Mouse (Mus musculus): ENCODE data around the gene Plxnb1. TPM values are rescaled to one million over a fixed set of nuclear protein-coding genes. Genes with fewer than 3 reads are reported as not detected.
A peak's percentile ranks its signal among the peaks of the same experiment; 100 is the strongest.
"Not testable (repeated sequence)": the region's sequence is repeated elsewhere in the genome, so short reads cannot be mapped to it uniquely, and the experiment has no call there.

Gene Plxnb1
- polyA plus RNA-seq, 1 experiment from 2014 or later: 6.3 TPM

- H3K4me2 ChIP-seq (ENCODE audit: low read depth, low read length): no peak overlapping the region
- no peaks in the 10 kb centered on the region for H3K36me3 ChIP-seq (ENCODE audit: control insufficient read depth, insufficient read depth)
- no peak overlapping the region for H3K27ac ChIP-seq (ENCODE audit: low read length)
- no peak overlapping the region for H3K4me3 ChIP-seq (ENCODE audit: low read depth, low read length)
- no peaks in the 10 kb centered on the region for H3K9me3 ChIP-seq (replicated peaks; ENCODE audit: control insufficient read depth, low read length)
- H3K27me3 ChIP-seq (ENCODE audit: control insufficient read depth, insufficient read depth, low read depth, low read length): no peaks in the 10 kb centered on the region
- 0 out of 2 replicates have a peak, but pooled peaks have one; percentile 9 for ATAC-seq (ENCODE audit: low read depth)
- H3K9ac ChIP-seq (ENCODE audit: low read depth, low read length): no peak overlapping the region
- WGBS (ENCODE audit: insufficient replicate concordance): 64% methylated on average over 4 of the region's 4 CpGs
- no peaks in the 10 kb centered on the region for H3K4me1 ChIP-seq (ENCODE audit: control insufficient read depth, low read depth, low read length)
Measured at GRCm38 (mm10) chr9:109127076-109127475, 31.9 kb downstream of the Plxnb1 start.

GRCm38 (mm10) chr9:109128211-109128610 is 33.0 kb downstream of the Plxnb1 start:
- Histone ChIP-seq H3K36me3 (ENCODE audit: control insufficient read depth, insufficient read depth) (no peaks in the 10 kb centered on the region), H3K4me3 (ENCODE audit: low read depth, low read length) (no peak overlapping the region), H3K4me1 (ENCODE audit: control insufficient read depth, low read depth, low read length) (no peaks in the 10 kb centered on the region), H3K27ac (ENCODE audit: low read length) (no peak overlapping the region), H3K27me3 (ENCODE audit: control insufficient read depth, insufficient read depth, low read depth, low read length) (no peaks in the 10 kb centered on the region), H3K9ac (ENCODE audit: low read depth, low read length) (no peak overlapping the region), H3K9me3 (replicated peaks; ENCODE audit: control insufficient read depth, low read length) (no peaks in the 10 kb centered on the region), H3K4me2 (ENCODE audit: low read depth, low read length) (no peak overlapping the region)
- 29% methylated on average over 3 of the region's 3 CpGs for WGBS (ENCODE audit: insufficient replicate concordance)
- ATAC-seq (ENCODE audit: low read depth): no peak

- ATAC-seq (ENCODE audit: low read depth): no peak
- WGBS (ENCODE audit: insufficient replicate concordance): 75% methylated on average over 5 of the region's 5 CpGs
Measured at GRCm38 (mm10) chr9:109130076-109130475, 34.9 kb downstream of the Plxnb1 start.

GRCm38 (mm10) chr9:109140414-109140813 is 45.2 kb downstream of the Plxnb1 start:
- H3K4me1 ChIP-seq (ENCODE audit: control insufficient read depth, low read depth, low read length); H3K4me3 ChIP-seq (ENCODE audit: low read depth, low read length); H3K9ac ChIP-seq (ENCODE audit: low read depth, low read length); ATAC-seq (ENCODE audit: low read depth); H3K27me3 ChIP-seq (ENCODE audit: control insufficient read depth, insufficient read depth, low read depth, low read length); H3K36me3 ChIP-seq (ENCODE audit: control insufficient read depth, insufficient read depth); H3K9me3 ChIP-seq (replicated peaks; ENCODE audit: control insufficient read depth, low read length); H3K27ac ChIP-seq (ENCODE audit: low read length); H3K4me2 ChIP-seq (ENCODE audit: low read depth, low read length): not testable (repeated sequence)
- 54% methylated on average over 4 of the region's 4 CpGs for WGBS (ENCODE audit: insufficient replicate concordance)

More at GRCm38 (mm10) chr9:109130076-109130475, 34.9 kb downstream of the Plxnb1 start:
- Histone ChIP-seq H3K4me1 (ENCODE audit: control insufficient read depth, low read depth, low read length) (no peaks in the 10 kb centered on the region), H3K27me3 (ENCODE audit: control insufficient read depth, insufficient read depth, low read depth, low read length) (no peaks in the 10 kb centered on the region), H3K36me3 (ENCODE audit: control insufficient read depth, insufficient read depth) (no peaks in the 10 kb centered on the region), H3K4me3 (ENCODE audit: low read depth, low read length) (no peak overlapping the region), H3K4me2 (ENCODE audit: low read depth, low read length) (no peak overlapping the region), H3K27ac (ENCODE audit: low read length) (no peak overlapping the region), H3K9ac (ENCODE audit: low read depth, low read length) (no peak overlapping the region), H3K9me3 (replicated peaks; ENCODE audit: control insufficient read depth, low read length) (no peaks in the 10 kb centered on the region)

- no peak within 1 kb of the TSS for H3K27ac ChIP-seq (ENCODE audit: low read length)
- H3K4me3 ChIP-seq (ENCODE audit: low read depth, low read length): no peak within 1 kb of the TSS
- H3K9ac ChIP-seq (ENCODE audit: low read depth, low read length): no peak within 1 kb of the TSS
- H3K4me2 ChIP-seq (ENCODE audit: low read depth, low read length): no peak within 1 kb of the TSS
- no peaks in the 10 kb centered on the region for H3K9me3 ChIP-seq (replicated peaks; ENCODE audit: control insufficient read depth, low read length)
- ATAC-seq (ENCODE audit: low read depth): no peak
- H3K27me3 ChIP-seq (ENCODE audit: control insufficient read depth, insufficient read depth, low read depth, low read length): no peaks in the 10 kb centered on the region
- 39% methylated on average over 3 of the region's 3 CpGs for WGBS (ENCODE audit: insufficient replicate concordance)
- H3K4me1 ChIP-seq (ENCODE audit: control insufficient read depth, low read depth, low read length): no peaks in the 10 kb centered on the region
- no peaks in the 10 kb centered on the region for H3K36me3 ChIP-seq (ENCODE audit: control insufficient read depth, insufficient read depth)
Measured at GRCm38 (mm10) chr9:109161941-109162340, 66.8 kb downstream of the Plxnb1 start, which contains the start of gene Fbxw21. Gene Fbxw21, minus strand, starts transcription at chr9:109162041.

GRCm38 (mm10) chr9:109167316-109167715 is 72.1 kb downstream of the Plxnb1 start:
- H3K4me1 ChIP-seq (ENCODE audit: control insufficient read depth, low read depth, low read length): no peaks in the 10 kb centered on the region
- H3K36me3 ChIP-seq (ENCODE audit: control insufficient read depth, insufficient read depth): no peaks in the 10 kb centered on the region
- no peak overlapping the region for H3K4me2 ChIP-seq (ENCODE audit: low read depth, low read length)
- no peaks in the 10 kb centered on the region for H3K27me3 ChIP-seq (ENCODE audit: control insufficient read depth, insufficient read depth, low read depth, low read length)
- no peak overlapping the region for H3K27ac ChIP-seq (ENCODE audit: low read length)
- H3K9ac ChIP-seq (ENCODE audit: low read depth, low read length): no peak overlapping the region
- no peak for ATAC-seq (ENCODE audit: low read depth)
- no peaks in the 10 kb centered on the region for H3K9me3 ChIP-seq (replicated peaks; ENCODE audit: control insufficient read depth, low read length)
- no peak overlapping the region for H3K4me3 ChIP-seq (ENCODE audit: low read depth, low read length)

Other genes with a start within 250 kb of the Plxnb1 start
- 4.8 and 4.9 TPM in 2 replicates for gene Slc26a6, start 242.1 kb upstream of the Plxnb1 start, polyA plus RNA-seq (2015; fragmentation: Nextera tagmentation; extraction: Ambion mirVana)
- gene Tmem89, start 180.8 kb upstream of the Plxnb1 start, polyA plus RNA-seq (2015; fragmentation: Nextera tagmentation; extraction: Ambion mirVana): not detected in 2 replicates
- gene Uqcrc1, start 158.8 kb upstream of the Plxnb1 start, polyA plus RNA-seq (2015; fragmentation: Nextera tagmentation; extraction: Ambion mirVana): 299 and 310 TPM in 2 replicates
- gene Col7a1, start 141.8 kb upstream of the Plxnb1 start, polyA plus RNA-seq (2015; fragmentation: Nextera tagmentation; extraction: Ambion mirVana): 0.19 and 0.46 TPM in 2 replicates
- gene Ucn2, start 109.4 kb upstream of the Plxnb1 start, polyA plus RNA-seq (2015; fragmentation: Nextera tagmentation; extraction: Ambion mirVana): not detected in 2 replicates
- gene Pfkfb4, start 103.6 kb upstream of the Plxnb1 start, polyA plus RNA-seq (2015; fragmentation: Nextera tagmentation; extraction: Ambion mirVana): 4.0 and 4.4 TPM in 2 replicates
- 20.9 and 23.2 TPM in 2 replicates for gene Shisa5, start 56.8 kb upstream of the Plxnb1 start, polyA plus RNA-seq (2015; fragmentation: Nextera tagmentation; extraction: Ambion mirVana)
- 7.4 and 8.8 TPM in 2 replicates for gene Trex1, start 35.7 kb upstream of the Plxnb1 start, polyA plus RNA-seq (2015; fragmentation: Nextera tagmentation; extraction: Ambion mirVana)
- gene Atrip, start 21.3 kb upstream of the Plxnb1 start, polyA plus RNA-seq (2015; fragmentation: Nextera tagmentation; extraction: Ambion mirVana): 8.5 and 8.8 TPM in 2 replicates
- 10.0 and 11.9 TPM in 2 replicates for gene Ccdc51, start 12.9 kb upstream of the Plxnb1 start, polyA plus RNA-seq (2015; fragmentation: Nextera tagmentation; extraction: Ambion mirVana)
- 259 and 313 TPM in 2 replicates for gene Tma7, start 12.8 kb upstream of the Plxnb1 start, polyA plus RNA-seq (2015; fragmentation: Nextera tagmentation; extraction: Ambion mirVana)
- gene Fbxw21, start 66.7 kb downstream of the Plxnb1 start, polyA plus RNA-seq (2015; fragmentation: Nextera tagmentation; extraction: Ambion mirVana): not detected in 2 replicates
- gene Fbxw13, start 100.6 kb downstream of the Plxnb1 start, polyA plus RNA-seq (2015; fragmentation: Nextera tagmentation; extraction: Ambion mirVana): not detected in 2 replicates
- 0.09 TPM in 1 of 2 replicates, not detected in the other for gene Fbxw20, start 139.4 kb downstream of the Plxnb1 start, polyA plus RNA-seq (2015; fragmentation: Nextera tagmentation; extraction: Ambion mirVana)
- gene Fbxw14, start 192.3 kb downstream of the Plxnb1 start, polyA plus RNA-seq (2015; fragmentation: Nextera tagmentation; extraction: Ambion mirVana): not detected in 2 replicates
- not detected in 2 replicates for gene Fbxw28, start 244.3 kb downstream of the Plxnb1 start, polyA plus RNA-seq (2015; fragmentation: Nextera tagmentation; extraction: Ambion mirVana)

All from liver, embryonic 16.5 days (tissue).